Mouse (Mus musculus) lung, postnatal 0 days (tissue): Measurements from ENCODE around the gene Gpc1. TPM values are rescaled to one million over a fixed set of nuclear protein-coding genes. Genes with fewer than 3 reads are reported as not detected.

ENCODE experiments used
- ATAC-seq: fragments of 200-750 bp; cut with Nextera tagmentation; 2 replicates; pipeline ENCODE4 v1.8.0; 2017; ENCODE audit warnings: moderate library complexity
- DNase-seq: peaks from one replicate; pipeline ENCODE4 v3.0.0-alpha.2; 2016; ENCODE audit warnings: low spot score
- H3K27ac ChIP-seq: fragments of 300-500 bp; sonication (generic); 2 replicates; pipeline ENCODE4 v1.5.1; 2014; ENCODE audit warnings: antibody characterized with exemption, mild to moderate bottlenecking, low read length, mixed read lengths
- H3K27me3 ChIP-seq: fragments of 300-500 bp; sonication (generic); replicated peaks from 2 replicates; pipeline ENCODE4 v1.6.1; 2014; ENCODE audit warnings: low read length, mixed read lengths; ENCODE audit not compliant: insufficient read depth
- H3K36me3 ChIP-seq: fragments of 300-500 bp; sonication (generic); 2 replicates; pipeline ENCODE4 v1.6.1; 2014; ENCODE audit warnings: low read length, mixed read lengths; ENCODE audit not compliant: insufficient read depth
- H3K4me1 ChIP-seq: fragments of 300-500 bp; sonication (generic); 2 replicates; pipeline ENCODE4 v1.6.1; 2014; ENCODE audit warnings: antibody characterized with exemption, low read depth, low read length, mixed read lengths; ENCODE audit not compliant: insufficient read depth
- H3K4me2 ChIP-seq: fragments of 300-500 bp; sonication (generic); replicated peaks from 2 replicates; pipeline ENCODE4 v1.6.1; 2014; ENCODE audit warnings: low read depth, mild to moderate bottlenecking, low read length, moderate library complexity, mixed read lengths
- H3K4me3 ChIP-seq: fragments of 300-500 bp; sonication (generic); 2 replicates; pipeline ENCODE4 v1.5.1; 2014; ENCODE audit warnings: low read depth, low read length
- H3K9ac ChIP-seq: fragments of 300-500 bp; sonication (generic); replicated peaks from 2 replicates; pipeline ENCODE4 v1.6.1; 2014; ENCODE audit warnings: low read depth, mild to moderate bottlenecking
- H3K9me3 ChIP-seq: fragments of 300-500 bp; sonication (generic); 2 replicates; pipeline ENCODE4 v1.6.1; 2016; ENCODE audit warnings: low read length, mixed read lengths
- CTCF ChIP-seq: IDR thresholded peaks from 2 replicates; pipeline ENCODE4 v1.5.1; 2016; ENCODE audit warnings: antibody characterized with exemption, mild to moderate bottlenecking
- EP300 ChIP-seq: IDR thresholded peaks from 2 replicates; pipeline ENCODE4 v1.6.1; 2016; ENCODE audit warnings: antibody characterized with exemption, mild to moderate bottlenecking, control low read depth
- WGBS: fragments of 180-500 bp; shearing (Covaris S2); extraction: QIAGEN DNeasy Blood & Tissue Kit; methylation state at CpG from one replicate; pipeline ENCODE4 v1.1.7; 2014; 5-methylcytosine and 5-hydroxymethylcytosine counted together
- polyA plus RNA-seq: library from polyadenylated mRNA; unstranded; fragments of >200 nt; fragmentation: Nextera tagmentation; extraction: Ambion mirVana; gene quantifications from 2 replicates; pipeline ENCODE4 v1.2.1, GENCODE M21; 2015

The Gpc1 gene
- 11.0 and 12.5 TPM in 2 replicates for polyA plus RNA-seq

DNA sequence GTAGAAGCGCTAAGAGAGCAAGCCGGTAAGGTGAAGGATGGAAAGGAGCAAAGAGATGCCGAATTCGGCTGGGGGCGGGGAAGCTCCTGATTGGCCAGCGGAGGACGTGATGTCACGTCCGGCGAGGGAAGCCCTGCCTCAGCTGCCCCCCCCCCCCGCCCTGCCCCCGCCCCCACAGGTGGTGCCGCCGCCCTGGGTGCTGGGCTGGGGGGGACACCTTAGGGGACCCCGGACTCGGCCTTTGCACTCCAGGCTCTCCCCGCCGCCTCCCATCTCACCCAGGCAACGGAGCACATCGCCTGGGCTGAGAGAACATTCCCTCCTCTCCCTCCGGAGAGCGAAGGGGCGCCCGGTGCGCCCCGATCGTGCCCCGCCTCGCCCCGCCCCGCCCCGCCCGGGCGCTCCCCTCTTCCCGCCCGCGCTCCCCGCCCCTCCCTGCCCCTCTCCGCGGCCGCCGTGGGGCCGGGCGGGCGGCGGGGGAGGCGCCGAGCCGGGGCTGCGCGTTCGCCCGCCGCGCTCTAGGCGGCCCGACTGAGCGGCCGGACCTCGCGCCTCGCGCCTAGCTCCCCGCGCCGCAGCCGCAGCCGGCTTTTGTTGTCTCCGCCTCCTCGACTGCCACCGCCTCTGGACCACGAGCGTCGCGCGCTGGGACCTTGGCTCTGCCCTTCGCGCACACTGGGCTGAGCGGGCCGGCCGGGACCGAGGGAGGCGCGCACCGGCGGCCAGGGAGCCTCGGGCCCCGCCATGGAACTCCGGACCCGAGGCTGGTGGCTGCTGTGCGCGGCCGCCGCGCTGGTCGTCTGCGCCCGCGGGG is at the start of gene Gpc1:
Gene Gpc1, plus strand, starts transcription at position 458 of the 814 bp plus-strand sequence.
- H3K9me3 ChIP-seq, result no peaks in the 10 kb centered on the region
- ATAC-seq (peak; percentile 86), DNase-seq (peak; percentile 80)
- H3K4me2 ChIP-seq, result peak within 1 kb of the TSS; percentile 96
- H3K9ac ChIP-seq, result peak within 1 kb of the TSS; percentile 34; the same call in 1 of the 2 replicates
- H3K27me3 ChIP-seq, result peaks cover 15% of the 10 kb centered on the region; the same call in 1 of the 2 replicates
- peak within 1 kb of the TSS; percentile 47; the same call in 1 of the 2 replicates for H3K27ac ChIP-seq
- peak within 1 kb of the TSS; percentile 50 for H3K4me3 ChIP-seq
- no peaks in the 10 kb centered on the region for H3K36me3 ChIP-seq
- no peak for TF ChIP-seq EP300
- TF ChIP-seq CTCF, result no peak; the same call in 1 of the 2 replicates
- 3% methylated on average over 29 of the region's 99 CpGs for WGBS
- no peaks in the 10 kb centered on the region; the same call in 1 of the 2 replicates for H3K4me1 ChIP-seq

DNA sequence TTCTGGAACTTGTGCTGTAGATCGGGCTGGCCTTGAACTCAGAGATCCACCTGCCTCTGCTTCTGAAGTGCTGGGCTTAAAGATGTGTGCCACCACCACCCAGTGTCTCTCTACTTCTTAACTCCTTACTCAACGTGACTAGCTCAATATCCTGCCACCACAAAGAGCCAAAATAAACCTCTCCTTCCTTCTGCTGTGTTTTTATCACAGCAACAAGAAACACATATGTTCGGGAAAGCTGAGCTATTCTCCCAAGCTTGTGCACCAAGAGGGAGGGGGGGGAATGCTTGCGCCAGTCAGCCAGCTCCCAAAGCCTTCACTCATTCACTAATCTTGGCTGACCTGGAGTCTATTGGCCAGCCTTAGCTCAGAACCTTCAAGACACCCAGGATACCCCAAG is 49.6 kb upstream of the Gpc1 start:
- Histone ChIP-seq H3K27me3 (no peaks in the 10 kb centered on the region), H3K4me2 (no peak overlapping the region), H3K9ac (no peak overlapping the region), H3K36me3 (no peaks in the 10 kb centered on the region), H3K4me3 (no peak overlapping the region), H3K9me3 (no peaks in the 10 kb centered on the region), H3K4me1 (no peaks in the 10 kb centered on the region), H3K27ac (no peak overlapping the region)
- ATAC-seq (no peak), DNase-seq (no peak)
- WGBS, result 71% methylated on average over 4 of the region's 4 CpGs
- TF ChIP-seq EP300 (no peak), CTCF (no peak)

DNA sequence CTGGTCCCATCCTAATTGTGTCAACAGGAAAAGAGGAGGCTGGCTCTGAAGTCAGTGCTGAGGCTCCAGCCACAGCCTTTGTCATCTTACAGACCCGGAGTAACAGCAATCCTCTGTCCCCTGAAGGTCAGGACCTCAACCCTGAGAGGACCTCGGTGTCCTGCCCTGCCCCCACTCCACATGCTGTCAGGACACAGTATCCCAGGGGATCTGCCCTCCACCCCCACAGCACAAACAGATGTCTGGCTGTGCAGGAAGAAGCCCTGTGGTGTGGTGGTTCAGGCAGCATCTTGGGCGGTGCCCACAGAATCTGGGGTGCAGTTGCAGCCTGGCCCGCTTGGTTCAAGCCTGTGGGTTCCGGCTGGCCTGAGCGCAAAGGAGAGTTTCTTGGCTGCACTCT is 48.9 kb upstream of the Gpc1 start:
- no peak for TF ChIP-seq CTCF
- no peak for TF ChIP-seq EP300
- no peak overlapping the region for H3K27ac ChIP-seq
- H3K9ac ChIP-seq, result no peak overlapping the region
- 55% methylated on average over 6 of the region's 6 CpGs for WGBS
- H3K27me3 ChIP-seq, result no peaks in the 10 kb centered on the region
- no peak for DNase-seq
- H3K4me2 ChIP-seq, result no peak overlapping the region
- H3K4me3 ChIP-seq, result no peak overlapping the region
- H3K9me3 ChIP-seq, result no peaks in the 10 kb centered on the region
- no peaks in the 10 kb centered on the region for H3K4me1 ChIP-seq
- no peak for ATAC-seq
- no peaks in the 10 kb centered on the region for H3K36me3 ChIP-seq

DNA sequence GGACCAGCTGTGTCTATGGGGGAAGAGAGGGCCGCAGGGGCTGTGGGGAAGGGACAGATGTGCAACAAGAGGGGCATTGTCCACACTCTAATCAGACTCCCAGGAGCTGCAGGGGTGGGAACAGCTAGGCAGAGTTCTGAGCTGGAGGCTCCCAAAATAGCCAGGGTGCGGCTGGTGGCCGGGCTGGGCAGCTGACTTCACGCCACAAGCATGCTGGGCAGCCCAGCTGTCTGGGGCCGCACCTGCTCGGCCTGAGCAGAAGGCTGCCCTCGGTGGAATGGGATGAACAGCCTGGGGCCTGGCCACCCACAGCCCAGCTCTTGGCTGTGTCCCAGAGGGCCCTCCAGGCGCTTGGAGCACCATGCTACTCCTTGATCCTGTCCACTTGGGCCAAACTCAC is 44.2 kb upstream of the Gpc1 start:
- 50% methylated on average over 8 of the region's 8 CpGs for WGBS
- no peak overlapping the region for H3K4me3 ChIP-seq
- no peak overlapping the region for H3K4me2 ChIP-seq
- DNase-seq (peak; percentile 25), ATAC-seq (peak; percentile 70)
- H3K27me3 ChIP-seq, result no peaks in the 10 kb centered on the region
- H3K4me1 ChIP-seq, result peaks cover 3% of the 10 kb centered on the region; the same call in 1 of the 2 replicates
- no peaks in the 10 kb centered on the region for H3K9me3 ChIP-seq
- H3K27ac ChIP-seq, result no peak overlapping the region
- no peak overlapping the region for H3K9ac ChIP-seq
- no peaks in the 10 kb centered on the region for H3K36me3 ChIP-seq
- no peak for TF ChIP-seq EP300
- no peak for TF ChIP-seq CTCF

DNA sequence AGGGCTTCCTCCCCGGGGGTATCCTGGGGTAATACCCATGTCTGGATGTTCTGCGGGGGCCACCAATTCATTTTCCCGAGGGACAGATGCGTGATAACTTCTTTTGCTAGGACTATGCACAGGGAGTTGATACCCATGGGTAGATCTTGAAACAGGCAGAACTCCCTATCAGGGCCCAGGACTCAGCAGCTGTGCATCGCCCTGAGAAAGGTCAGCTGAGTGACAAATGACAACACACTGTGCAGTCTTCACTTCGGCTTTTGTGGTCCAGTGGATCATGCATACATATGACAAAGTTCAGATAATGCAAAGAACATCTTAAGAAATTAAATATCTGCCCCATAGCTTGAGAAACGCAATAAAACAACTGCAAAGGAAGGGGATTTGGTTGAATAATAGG is 43.4 kb upstream of the Gpc1 start:
- Histone ChIP-seq H3K9me3 (no peaks in the 10 kb centered on the region), H3K4me3 (no peak overlapping the region), H3K27ac (no peak overlapping the region), H3K36me3 (no peaks in the 10 kb centered on the region), H3K4me1 (peaks cover 3% of the 10 kb centered on the region; the same call in 1 of the 2 replicates), H3K27me3 (no peaks in the 10 kb centered on the region), H3K4me2 (no peak overlapping the region), H3K9ac (no peak overlapping the region)
- ATAC-seq (no peak), DNase-seq (no peak)
- TF ChIP-seq CTCF (no peak), EP300 (no peak)
- 85% methylated on average over 7 of the region's 7 CpGs for WGBS

DNA sequence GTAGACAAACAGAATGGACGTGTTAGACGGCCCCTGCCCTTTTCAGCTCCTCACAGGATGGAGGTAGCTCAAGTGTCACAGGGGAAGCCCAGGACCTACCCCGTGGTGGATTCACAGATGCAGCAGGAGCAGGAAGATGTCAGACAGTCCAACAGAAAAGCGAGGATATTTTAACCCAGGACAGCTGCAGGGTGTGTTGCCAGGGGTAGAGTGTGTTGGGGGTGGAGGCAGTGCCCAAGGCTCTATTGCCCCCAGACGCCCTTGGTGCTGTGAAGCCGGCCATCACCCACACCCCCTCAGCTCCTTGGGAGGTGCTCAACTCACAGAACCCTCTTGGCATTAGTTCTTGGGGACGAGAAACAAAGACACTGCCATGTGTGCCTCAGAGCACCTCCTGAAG is 40.8 kb upstream of the Gpc1 start:
- TF ChIP-seq CTCF, result no peak
- no peak for TF ChIP-seq EP300
- Histone ChIP-seq H3K4me2 (peak overlapping the region; percentile 20; the same call in 1 of the 2 replicates), H3K4me1 (peaks cover 3% of the 10 kb centered on the region; the same call in 1 of the 2 replicates), H3K27me3 (no peaks in the 10 kb centered on the region), H3K27ac (no peak overlapping the region), H3K9me3 (no peaks in the 10 kb centered on the region), H3K9ac (no peak overlapping the region), H3K36me3 (no peaks in the 10 kb centered on the region), H3K4me3 (no peak overlapping the region)
- WGBS, result 28% methylated on average over 7 of the region's 7 CpGs
- DNase-seq (no peak), ATAC-seq (0 out of 2 replicates have a peak, but pooled peaks have one; percentile 2)
